Mouse (Mus musculus) A20 (cell line): ENCODE results near the gene Pnmt.

Experiments
- DNase-seq: peaks from one replicate; pipeline ENCODE4 v3.0.0-alpha.2; 2011; ENCODE audit warnings: low read depth, low spot score

Pnmt gene

DNA sequence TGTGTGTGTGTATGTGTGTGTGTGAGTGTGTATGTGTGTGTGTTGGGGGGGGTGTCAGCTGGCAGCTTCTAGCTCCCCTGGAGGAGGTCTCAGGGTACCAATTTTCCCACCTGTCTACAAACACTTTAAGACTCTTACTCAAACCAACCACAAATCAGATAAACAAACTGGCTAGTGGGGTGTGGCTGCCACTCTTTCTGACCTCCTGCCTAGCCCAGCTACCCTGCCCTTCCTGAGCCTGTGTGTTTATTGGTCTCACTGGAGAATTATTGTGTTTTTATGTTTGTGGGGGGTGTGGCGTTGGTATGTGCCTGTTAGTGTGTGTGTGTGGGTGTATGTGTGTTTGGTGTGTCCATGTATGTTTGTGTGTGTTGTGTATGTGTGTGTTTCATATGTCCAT lies 30.8 kb downstream of the Pnmt start:
- DNase-seq: no peak

DNA sequence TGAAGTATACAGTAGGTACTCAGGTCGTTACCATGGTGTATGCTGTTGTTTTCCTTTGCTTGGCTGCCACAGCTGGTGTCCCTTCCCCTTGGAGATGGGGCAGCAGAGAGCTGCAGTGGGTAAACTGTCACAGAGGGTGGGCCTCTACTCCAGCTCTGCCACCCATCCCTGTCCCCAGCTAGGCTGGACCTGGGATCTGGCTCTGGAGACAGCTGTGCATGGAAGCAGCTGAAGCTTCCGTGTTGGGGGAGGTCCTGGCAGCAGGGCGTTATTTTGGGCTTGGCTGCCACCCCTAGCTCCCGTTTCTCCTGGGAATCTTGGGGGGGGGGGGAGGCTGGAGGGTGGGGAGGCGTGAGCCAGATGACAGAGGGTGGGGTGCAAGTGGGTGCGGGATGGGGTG lies 32.0 kb downstream of the Pnmt start:
- no peak for DNase-seq

DNA sequence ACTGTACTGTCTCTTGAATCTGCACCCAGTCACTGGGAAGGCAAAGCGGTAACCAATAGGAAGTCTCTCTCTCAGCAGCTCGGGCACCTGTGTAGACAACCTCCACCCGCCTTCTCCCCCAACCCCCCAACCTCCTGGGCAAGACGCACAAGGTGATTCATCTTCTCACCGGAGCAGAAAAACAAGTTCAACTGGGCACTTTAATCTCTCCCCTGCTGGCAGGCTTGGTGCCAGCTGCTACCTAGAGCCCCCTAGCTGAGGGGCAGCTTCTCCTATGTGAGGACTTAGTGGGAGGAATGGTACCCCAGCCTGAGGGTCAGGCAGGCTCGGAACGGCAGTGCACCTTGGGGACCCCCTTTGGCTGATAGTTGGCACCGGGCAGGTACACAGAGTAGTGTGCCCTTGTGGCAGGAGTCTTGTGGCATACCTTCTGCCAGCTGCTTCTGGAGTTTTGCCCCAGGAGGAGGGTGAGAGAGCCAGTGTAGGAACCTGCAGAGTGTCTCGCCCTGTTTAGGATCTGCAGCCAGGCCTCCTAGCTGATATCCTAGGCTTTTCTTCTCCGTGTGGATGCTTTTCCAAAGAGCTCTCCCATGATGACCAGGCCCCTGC lies 32.8 kb downstream of the Pnmt start:
- DNase-seq: no peak

DNA sequence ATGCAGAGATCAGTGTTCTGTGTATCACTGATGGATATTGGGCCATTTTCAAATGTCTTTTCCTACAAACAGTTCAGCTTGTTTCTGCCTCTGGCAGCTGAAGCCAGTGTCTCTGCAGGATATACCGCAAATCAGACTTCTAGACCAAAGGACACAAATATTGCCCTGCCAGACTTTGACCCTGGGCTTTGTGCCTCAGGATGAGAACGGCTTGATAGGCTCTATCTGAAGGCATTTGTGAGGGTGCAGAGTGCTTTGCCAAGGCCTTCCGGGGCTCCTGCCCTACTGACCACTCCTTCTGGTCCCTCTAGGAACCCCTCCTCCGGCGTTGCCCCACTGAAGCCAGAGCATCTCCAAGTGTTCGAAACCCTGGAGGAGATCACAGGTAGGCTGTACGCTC lies 40.3 kb downstream of the Pnmt start:
- DNase-seq: no peak

DNA sequence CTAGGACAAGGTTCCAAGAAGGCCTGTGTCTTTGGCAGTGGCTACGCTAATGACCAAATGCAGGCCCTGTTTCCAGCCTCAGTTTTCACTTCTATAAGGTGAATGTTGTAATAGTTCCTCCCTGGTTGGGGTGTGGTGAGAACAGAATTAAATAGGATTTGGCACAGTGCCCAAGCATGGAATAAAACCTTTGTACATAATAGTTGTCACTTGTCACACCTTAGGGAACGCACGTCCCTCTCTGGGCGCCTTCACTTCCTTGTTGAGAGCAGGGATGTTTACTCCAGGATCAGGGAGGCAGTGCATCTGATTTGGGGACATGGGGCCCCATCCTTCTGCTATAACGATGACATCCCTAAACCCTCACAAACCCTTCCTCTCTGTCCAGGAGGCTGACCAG lies 42.2 kb downstream of the Pnmt start:
- DNase-seq: no peak

DNA sequence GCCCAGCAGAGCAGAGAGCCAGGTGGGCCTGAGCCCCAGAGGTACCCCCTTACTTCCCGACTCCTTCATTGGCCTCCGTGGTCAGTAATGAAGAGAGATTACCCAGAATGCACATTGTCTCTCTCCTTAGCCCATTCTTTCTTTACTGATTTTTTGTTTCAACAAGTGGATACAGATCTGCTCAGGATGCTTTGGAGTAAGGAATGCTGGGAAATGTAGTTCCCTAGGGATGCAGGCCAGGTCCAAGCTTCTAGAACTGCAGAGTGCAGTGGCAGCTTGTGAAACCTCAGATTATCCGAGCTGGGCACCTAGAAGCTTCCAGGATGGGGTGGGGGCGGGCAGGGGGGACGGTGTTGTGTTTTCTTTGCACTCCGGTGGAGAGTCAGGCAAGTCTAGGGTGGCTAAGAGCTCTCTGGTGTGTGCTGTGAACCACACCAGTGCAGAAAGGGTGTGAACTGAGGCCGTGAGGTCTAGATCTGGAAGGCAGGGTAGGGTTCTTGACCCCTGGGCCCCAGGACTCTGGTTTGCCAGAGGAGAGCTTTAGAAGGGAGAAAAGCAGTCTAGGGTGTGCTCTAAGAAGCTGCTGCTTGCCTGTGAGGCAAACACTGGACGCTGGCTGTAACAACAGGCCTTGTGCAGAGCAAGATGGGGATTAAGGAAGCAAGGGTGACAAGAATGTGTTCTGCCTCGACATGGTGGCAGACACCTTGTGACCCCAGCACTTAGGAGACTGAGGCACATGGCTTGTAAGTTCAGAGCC lies 45.7 kb downstream of the Pnmt start:
- no peak for DNase-seq

DNA sequence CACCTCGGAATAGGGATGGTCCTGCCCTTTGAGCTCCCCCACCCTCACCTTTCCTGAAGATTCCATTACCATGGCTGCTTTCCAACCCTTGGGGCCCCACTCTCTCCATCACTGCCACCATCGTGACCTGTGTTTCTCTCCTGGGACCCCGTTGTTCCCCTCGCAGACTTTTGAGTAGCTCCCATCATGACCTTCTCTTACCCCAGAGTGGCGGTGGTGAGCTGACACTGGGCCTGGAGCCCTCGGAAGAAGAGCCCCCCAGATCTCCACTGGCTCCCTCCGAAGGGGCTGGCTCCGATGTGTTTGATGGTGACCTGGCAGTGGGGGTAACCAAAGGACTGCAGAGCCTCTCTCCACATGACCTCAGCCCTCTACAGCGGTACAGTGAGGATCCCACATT lies 49.5 kb downstream of the Pnmt start:
- no peak for DNase-seq

DNA sequence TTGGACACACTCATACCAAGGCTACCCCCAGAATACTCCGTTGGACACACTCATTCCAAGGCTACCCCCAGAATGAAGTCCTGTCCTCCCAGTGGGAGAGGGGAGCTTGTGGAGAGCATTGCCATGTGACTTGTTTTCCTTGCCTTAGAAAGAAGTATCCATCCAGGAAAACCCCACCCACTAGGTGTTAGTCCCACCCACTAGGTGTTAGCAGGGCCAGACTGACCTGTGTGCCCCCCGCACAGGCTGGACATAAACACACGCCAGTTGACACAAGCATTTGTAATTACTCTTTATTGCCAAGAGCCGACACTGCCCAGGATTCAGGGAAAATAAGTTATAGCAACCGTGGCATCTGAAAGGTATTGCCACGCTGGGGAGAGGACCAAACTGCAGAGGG lies 51.2 kb downstream of the Pnmt start:
- DNase-seq: no peak
